In genomic region chr8:3208729-3209128, GRCm38 (mm10) we compare ENCODE assay signal across 15 mouse cellular contexts.
"Had no signal": no experiment of that assay in that cellular context is flagged by ENCODE, and none has a peak within 500 bp of the region (broad histone marks: within the 10 kb centered on the region; RNA-seq: fewer than 3 reads in every experiment).

No protein-coding gene starts in this region.

- H3K4me2 ChIP-seq: kidney, embryonic 15.5 days; limb, embryonic 12.5 days; limb, embryonic 15.5 days; liver, embryonic 11.5 days; lung, embryonic 14.5 days; midbrain, embryonic 13.5 days had no signal

- H3K27ac ChIP-seq: liver, embryonic 14.5 days; macrophage; midbrain, embryonic 13.5 days had no signal

- DNase-seq: layer of hippocampus, adult 9-11 months; left cerebral cortex, postnatal 4 days; liver, postnatal 0 days; retina, postnatal 1 day; right cerebral cortex, postnatal 25 days; thymus, adult 18-20 months; thymus, postnatal 36 days had no signal

- H3K4me1 ChIP-seq: midbrain, embryonic 13.5 days had no signal

- H3K4me3 ChIP-seq: kidney, embryonic 15.5 days; limb, embryonic 12.5 days; limb, embryonic 15.5 days; midbrain, embryonic 13.5 days had no signal

- ATAC-seq: liver, postnatal 0 days; midbrain, embryonic 13.5 days had no signal

- H3K27me3 ChIP-seq: kidney, embryonic 15.5 days; limb, embryonic 12.5 days; limb, embryonic 15.5 days; midbrain, embryonic 13.5 days had no signal

- H3K9me3 ChIP-seq: kidney, embryonic 15.5 days; limb, embryonic 12.5 days; limb, embryonic 15.5 days; midbrain, embryonic 13.5 days had no signal

- H3K9ac ChIP-seq: kidney, embryonic 15.5 days; limb, embryonic 12.5 days; limb, embryonic 15.5 days; liver, embryonic 14.5 days; liver, postnatal 0 days; lung, embryonic 14.5 days; midbrain, embryonic 13.5 days had no signal
